Mouse (Mus musculus) testis, adult 2 months (tissue): ENCODE results near the gene Dpt.

Source experiments
- CTCF ChIP-seq: fragments of 200-500 bp; IDR thresholded peaks from 2 replicates; pipeline ENCODE4 v1.5.1; 2012; ENCODE audit warnings: low read depth, mild to moderate bottlenecking, inconsistent platforms, low read length, moderate library complexity; ENCODE audit not compliant: control insufficient read depth, insufficient read depth, insufficient replicate concordance
- POLR2A ChIP-seq: fragments of 200-500 bp; IDR thresholded peaks from 2 replicates; pipeline ENCODE4 v1.6.1; 2012; ENCODE audit warnings: low read depth, mild to moderate bottlenecking, inconsistent platforms, low read length, moderate library complexity; ENCODE audit not compliant: control insufficient read depth

DNA sequence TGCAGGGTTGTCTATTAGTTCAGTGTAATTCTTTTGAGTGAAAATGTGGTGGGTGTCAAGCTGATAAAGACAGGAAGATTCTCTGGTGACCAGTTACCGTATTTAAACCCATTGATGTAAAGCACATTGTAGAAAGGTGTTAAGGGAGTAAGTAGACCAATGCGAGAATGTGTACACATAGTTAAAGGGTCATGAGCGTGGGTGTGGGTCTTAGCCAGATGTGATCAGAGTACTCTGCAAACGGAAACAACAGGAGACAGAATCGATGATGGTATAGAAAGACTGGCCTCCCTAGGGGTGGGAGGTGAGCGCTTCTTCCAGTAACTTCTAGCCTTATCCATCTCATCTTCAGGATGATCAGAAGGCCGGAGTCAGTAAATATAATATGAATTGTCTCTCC is 8.2 kb upstream of the Dpt start:
- TF ChIP-seq CTCF (no peak), POLR2A (no peak)
